Mouse (Mus musculus) C2C12 (cell line): Measurements from ENCODE around the gene Clstn1. TPM values are rescaled to one million over a fixed set of nuclear protein-coding genes. Genes with fewer than 3 reads are reported as not detected.

Experiments
- H3K27me3 ChIP-seq: one replicate; pipeline ENCODE4 v1.6.1; 2011; ENCODE audit not compliant: control insufficient read depth, insufficient read depth, insufficient read length
- H3K36me3 ChIP-seq: one replicate; pipeline ENCODE4 v1.6.1; 2011; ENCODE audit not compliant: control insufficient read depth, insufficient read depth
- H3K4me3 ChIP-seq: one replicate; pipeline ENCODE4 v1.5.1; 2011; ENCODE audit warnings: mild to moderate bottlenecking, control low read depth; ENCODE audit not compliant: poor library complexity, insufficient read depth, severe bottlenecking
- H3K79me2 ChIP-seq: one replicate; pipeline ENCODE4 v1.6.1; 2011; ENCODE audit not compliant: control insufficient read depth, insufficient read depth
- H3K79me3 ChIP-seq: one replicate; pipeline ENCODE4 v1.6.1; 2011; ENCODE audit warnings: low read depth, control low read depth
- H3ac ChIP-seq: one replicate; pipeline ENCODE3; 2011; ENCODE audit warnings: low read depth; ENCODE audit not compliant: control insufficient read depth, insufficient read length
- CEBPB ChIP-seq: IDR thresholded peaks from one replicate; pipeline ENCODE4 v1.6.1; 2011; ENCODE audit warnings: low read depth, mild to moderate bottlenecking, control low read depth, moderate library complexity
- CTCF ChIP-seq: IDR thresholded peaks from one replicate; pipeline ENCODE4 v1.5.1; 2011; ENCODE audit not compliant: control insufficient read depth, insufficient read depth, insufficient read length
- FOSL1 ChIP-seq: IDR thresholded peaks from one replicate; pipeline ENCODE4 v1.8.0; 2011; ENCODE audit warnings: mild to moderate bottlenecking, low read length; ENCODE audit not compliant: poor library complexity, insufficient read depth, severe bottlenecking
- MAX ChIP-seq: IDR thresholded peaks from one replicate; pipeline ENCODE4 v1.6.1; 2011; ENCODE audit warnings: mild to moderate bottlenecking, control low read depth
- MYOD1 ChIP-seq: IDR thresholded peaks from one replicate; pipeline ENCODE4 v1.6.1; 2011; ENCODE audit warnings: low read depth; ENCODE audit not compliant: control insufficient read depth, insufficient read length
- MYOG ChIP-seq: IDR thresholded peaks from one replicate; pipeline ENCODE4 v1.6.1; 2011; ENCODE audit not compliant: control insufficient read depth, insufficient read length; ENCODE audit errors: extremely low read depth
- USF1 ChIP-seq: IDR thresholded peaks from one replicate; pipeline ENCODE4 v1.6.1; 2011; ENCODE audit warnings: low read depth, mild to moderate bottlenecking, control low read depth, moderate library complexity
- polyA plus RNA-seq: library from polyadenylated mRNA; unstranded; fragments of >200 nt; fragmentation: generic; extraction: Trizol; gene quantifications from one replicate; pipeline ENCODE4 v1.2.1, GENCODE M21; 2012; ENCODE audit warnings: missing spikeins

Clstn1 gene
- polyA plus RNA-seq, 1 experiment, result 45.3 TPM

- Histone ChIP-seq H3K36me3 (peaks cover 3% of the 10 kb centered on the region), H3ac (no peak overlapping the region), H3K79me3 (peaks cover 4% of the 10 kb centered on the region), H3K79me2 (no peaks in the 10 kb centered on the region), H3K27me3 (no peaks in the 10 kb centered on the region), H3K4me3 (no peak overlapping the region)
- TF ChIP-seq MYOD1, result no peak
- no peak for TF ChIP-seq USF1
- no peak for TF ChIP-seq CEBPB
- TF ChIP-seq CTCF, result no peak
- no peak for TF ChIP-seq MAX
- TF ChIP-seq MYOG, result no peak
- no peak for TF ChIP-seq FOSL1
These were observed 35.0 kb downstream of the Clstn1 start for GRCm38 (mm10) chr4:149621286-149621685.

GRCm38 (mm10) chr4:149623711-149624110 is 37.4 kb downstream of the Clstn1 start:
- TF ChIP-seq MYOG (no peak), CTCF (no peak), MAX (no peak), MYOD1 (no peak)
- Histone ChIP-seq H3K36me3 (no peaks in the 10 kb centered on the region), H3K79me2 (no peaks in the 10 kb centered on the region), H3K79me3 (peaks cover 4% of the 10 kb centered on the region), H3K4me3 (no peak overlapping the region), H3K27me3 (no peaks in the 10 kb centered on the region), H3ac (no peak overlapping the region)

- no peaks in the 10 kb centered on the region for H3K27me3 ChIP-seq
- H3K4me3 ChIP-seq, result no peak overlapping the region
These were observed 40.5 kb downstream of the Clstn1 start for GRCm38 (mm10) chr4:149626809-149627208.

GRCm38 (mm10) chr4:149628372-149628771 is 42.1 kb downstream of the Clstn1 start:
- H3K27me3 ChIP-seq, result no peaks in the 10 kb centered on the region
- H3K79me2 ChIP-seq, result no peaks in the 10 kb centered on the region
- TF ChIP-seq CEBPB (no peak), CTCF (peak; percentile 79), MAX (no peak), FOSL1 (no peak), USF1 (no peak), MYOG (no peak), MYOD1 (no peak)
- peaks cover 17% of the 10 kb centered on the region for H3K36me3 ChIP-seq
- no peak overlapping the region for H3ac ChIP-seq
- H3K4me3 ChIP-seq, result no peak overlapping the region
- H3K79me3 ChIP-seq, result peaks cover 4% of the 10 kb centered on the region

More at GRCm38 (mm10) chr4:149626809-149627208, 40.5 kb downstream of the Clstn1 start:
- TF ChIP-seq MYOD1 (no peak), CTCF (no peak)
- H3K36me3 ChIP-seq, result peaks cover 10% of the 10 kb centered on the region
- H3K79me2 ChIP-seq, result no peaks in the 10 kb centered on the region
- peaks cover 4% of the 10 kb centered on the region for H3K79me3 ChIP-seq
- no peak overlapping the region for H3ac ChIP-seq

- TF ChIP-seq CEBPB, result no peak
- no peak for TF ChIP-seq MYOG
- TF ChIP-seq USF1, result no peak
- no peak for TF ChIP-seq MYOD1
- TF ChIP-seq FOSL1, result no peak
- no peak for TF ChIP-seq CTCF
- no peak for TF ChIP-seq MAX
- no peak overlapping the region for H3ac ChIP-seq
- H3K4me3 ChIP-seq, result no peak overlapping the region
- peaks cover 22% of the 10 kb centered on the region for H3K36me3 ChIP-seq
- H3K79me2 ChIP-seq, result no peaks in the 10 kb centered on the region
- H3K79me3 ChIP-seq, result peaks cover 4% of the 10 kb centered on the region
- H3K27me3 ChIP-seq, result no peaks in the 10 kb centered on the region
These were observed 42.5 kb downstream of the Clstn1 start for GRCm38 (mm10) chr4:149628810-149629209.

GRCm38 (mm10) chr4:149632670-149633307 is 46.5 kb downstream of the Clstn1 start:
- Histone ChIP-seq H3K36me3 (peaks cover 40% of the 10 kb centered on the region), H3K79me3 (no peaks in the 10 kb centered on the region), H3K27me3 (no peaks in the 10 kb centered on the region), H3K4me3 (no peak overlapping the region), H3K79me2 (no peaks in the 10 kb centered on the region), H3ac (no peak overlapping the region)
- TF ChIP-seq MYOD1, result no peak
- TF ChIP-seq MYOG, result no peak
- TF ChIP-seq CEBPB, result peak; percentile 15
- peak; percentile 93 for TF ChIP-seq FOSL1
